Mouse (Mus musculus): ENCODE measurements around the gene Etv6.
A peak's percentile ranks its signal among the peaks of the same experiment; 100 is the strongest.

Etv6 gene

GRCm38 (mm10) chr6:134115219-134115968, 79.9 kb downstream of the Etv6 start:
- no peak for DNase-seq

- DNase-seq, result no peak
Observed at GRCm38 (mm10) chr6:134117380-134117938, 82.0 kb downstream of the Etv6 start.

GRCm38 (mm10) chr6:134118506-134118905, 83.0 kb downstream of the Etv6 start:
- DNase-seq, result no peak

GRCm38 (mm10) chr6:134119136-134119535, 83.6 kb downstream of the Etv6 start:
- no peak for DNase-seq

GRCm38 (mm10) chr6:134120227-134120626, 84.7 kb downstream of the Etv6 start:
- no peak for DNase-seq

- peak in 1 of 2 experiments; percentile 41 for DNase-seq
Observed at GRCm38 (mm10) chr6:134120712-134121111, 85.2 kb downstream of the Etv6 start.

- no peak for DNase-seq
Observed at GRCm38 (mm10) chr6:134122945-134123344, 87.4 kb downstream of the Etv6 start.

- DNase-seq, result no peak
Observed at GRCm38 (mm10) chr6:134123474-134123873, 88.0 kb downstream of the Etv6 start.

GRCm38 (mm10) chr6:134124256-134124655, 88.8 kb downstream of the Etv6 start:
- no peak for DNase-seq

- peak; percentile 37 to 49 for DNase-seq
Observed at GRCm38 (mm10) chr6:134127996-134128395, 92.5 kb downstream of the Etv6 start.

- DNase-seq, result no peak
Observed at GRCm38 (mm10) chr6:134128594-134128993, 93.1 kb downstream of the Etv6 start.

GRCm38 (mm10) chr6:134129848-134130247, 94.3 kb downstream of the Etv6 start:
- no peak for DNase-seq

- no peak for DNase-seq
Observed at GRCm38 (mm10) chr6:134130816-134131215, 95.3 kb downstream of the Etv6 start.

GRCm38 (mm10) chr6:134131601-134132000, 96.1 kb downstream of the Etv6 start:
- no peak for DNase-seq

GRCm38 (mm10) chr6:134133756-134134155, 98.3 kb downstream of the Etv6 start:
- no peak for DNase-seq

- no peak for DNase-seq
Observed at GRCm38 (mm10) chr6:134134821-134135323, 99.4 kb downstream of the Etv6 start.

GRCm38 (mm10) chr6:134136315-134136714, 100.8 kb downstream of the Etv6 start:
- DNase-seq, result no peak

- peak; percentile 50 to 58 for DNase-seq
Observed at GRCm38 (mm10) chr6:134139359-134139758, 103.9 kb downstream of the Etv6 start.

GRCm38 (mm10) chr6:134140718-134141615, 105.5 kb downstream of the Etv6 start:
- no peak for DNase-seq

GRCm38 (mm10) chr6:134141616-134142165, 106.2 kb downstream of the Etv6 start:
- no peak for DNase-seq

- no peak for DNase-seq
Observed at GRCm38 (mm10) chr6:134142700-134143099, 107.2 kb downstream of the Etv6 start.

GRCm38 (mm10) chr6:134143649-134144097, 108.2 kb downstream of the Etv6 start:
- no peak for DNase-seq

All from kidney, adult 8-10 months (tissue).